Mouse (Mus musculus): ENCODE data around the gene Entpd1. TPM values are rescaled to one million over a fixed set of nuclear protein-coding genes. Genes with fewer than 3 reads are reported as not detected.

The Entpd1 gene
- total and polyA plus RNA-seq, 3 experiments, result 0.33 TPM; not detected in 2

DNA sequence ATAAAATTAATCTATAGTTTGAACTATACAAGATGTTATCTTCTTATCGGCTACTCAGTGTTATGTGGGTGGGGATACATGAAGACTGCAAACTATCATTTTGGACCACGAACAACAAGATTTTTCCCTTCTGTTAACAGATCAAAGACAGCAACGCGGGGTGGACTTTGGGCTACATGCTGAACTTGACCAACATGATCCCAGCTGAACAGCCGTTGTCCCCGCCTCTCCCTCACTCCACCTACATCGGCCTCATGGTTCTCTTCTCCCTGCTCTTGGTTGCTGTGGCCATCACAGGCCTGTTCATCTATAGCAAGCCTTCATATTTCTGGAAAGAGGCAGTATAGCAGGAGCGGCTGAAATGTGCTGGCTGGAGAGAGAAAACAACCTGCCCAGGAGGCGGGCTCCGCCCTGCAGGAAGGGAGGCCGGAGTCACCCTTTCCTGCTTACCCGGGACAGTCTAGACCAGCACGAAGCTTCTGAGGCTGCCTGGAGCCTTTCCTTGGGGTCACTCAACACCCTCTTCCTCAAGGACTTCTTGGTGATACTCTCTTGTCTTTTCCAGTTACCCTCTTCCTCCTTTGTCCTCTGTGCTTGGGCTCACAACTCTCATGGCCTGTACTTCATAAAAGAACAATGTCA lies 126.6 kb downstream of the Entpd1 start:
- no peaks in the 10 kb centered on the region for H3K36me3 ChIP-seq (replicated peaks)
- H3K4me3 ChIP-seq (ENCODE audit: low read depth, low read length), result no peak overlapping the region
- H3K27me3 ChIP-seq (ENCODE audit: insufficient read depth, low read length), result peaks cover 16% of the 10 kb centered on the region
- no peaks in the 10 kb centered on the region for H3K9me3 ChIP-seq (replicated peaks)
- TF ChIP-seq POLR2AphosphoS5 (IDR thresholded peaks at IDR 0.05; ENCODE audit: insufficient replicate concordance, low read depth, low read length), result no peak
- no peak for TF ChIP-seq TAL1 (conservative IDR thresholded peaks at IDR 0.05; ENCODE audit: low read depth, low read length)
- no peak for TF ChIP-seq CTCF (IDR thresholded peaks at IDR 0.05; ENCODE audit: low read depth, low read length)
- TF ChIP-seq GATA1 (IDR thresholded peaks at IDR 0.05; ENCODE audit: borderline replicate concordance, low read length), result no peak
- ATAC-seq (ENCODE audit: extremely low read depth, insufficient number of reproducible peaks, low FRiP score, poor library complexity, severe bottlenecking), result no peak
- DNase-seq (ENCODE audit: low spot score), result no peak
- H3K4me1 ChIP-seq (ENCODE audit: insufficient read depth, low read depth, low read length), result peaks cover 4% of the 10 kb centered on the region

DNA sequence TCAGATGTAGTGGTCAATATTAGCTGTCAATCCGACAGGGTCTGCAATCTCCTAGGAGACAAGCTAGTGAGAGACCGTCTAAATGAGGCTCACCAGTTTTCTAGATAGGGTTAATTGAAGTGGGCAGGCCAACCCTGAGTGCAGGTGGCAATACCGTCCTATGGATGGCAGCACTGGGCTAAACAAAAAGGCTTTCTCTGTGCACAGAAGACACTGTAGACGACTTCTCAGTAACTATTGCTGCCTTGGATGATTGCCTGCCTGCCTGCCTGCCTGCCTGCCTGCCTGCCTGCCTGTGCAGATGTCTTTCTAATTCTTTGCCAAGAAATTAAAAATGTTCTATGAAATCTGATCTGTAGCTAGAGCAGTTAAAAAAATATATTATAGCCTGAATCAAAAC lies 134.4 kb downstream of the Entpd1 start:
- Histone ChIP-seq H3K4me1 (ENCODE audit: insufficient read depth, low read depth, low read length) (no peaks in the 10 kb centered on the region; the same call in 1 of the 2 replicates), H3K27me3 (ENCODE audit: insufficient read depth, low read length) (peaks cover 23% of the 10 kb centered on the region), H3K4me3 (ENCODE audit: low read depth, low read length) (no peak overlapping the region), H3K36me3 (replicated peaks) (no peaks in the 10 kb centered on the region), H3K9me3 (replicated peaks) (no peaks in the 10 kb centered on the region)
- TF ChIP-seq TAL1 (conservative IDR thresholded peaks at IDR 0.05; ENCODE audit: low read depth, low read length) (no peak), GATA1 (IDR thresholded peaks at IDR 0.05; ENCODE audit: borderline replicate concordance, low read length) (no peak), CTCF (IDR thresholded peaks at IDR 0.05; ENCODE audit: low read depth, low read length) (no peak), GATA2 (IDR thresholded peaks at IDR 0.05; ENCODE audit: borderline replicate concordance, low read depth, low read length) (no peak), POLR2AphosphoS5 (IDR thresholded peaks at IDR 0.05; ENCODE audit: insufficient replicate concordance, low read depth, low read length) (no peak)
- ATAC-seq (ENCODE audit: extremely low read depth, insufficient number of reproducible peaks, low FRiP score, poor library complexity, severe bottlenecking), result no peak
- DNase-seq (ENCODE audit: low spot score), result no peak

DNA sequence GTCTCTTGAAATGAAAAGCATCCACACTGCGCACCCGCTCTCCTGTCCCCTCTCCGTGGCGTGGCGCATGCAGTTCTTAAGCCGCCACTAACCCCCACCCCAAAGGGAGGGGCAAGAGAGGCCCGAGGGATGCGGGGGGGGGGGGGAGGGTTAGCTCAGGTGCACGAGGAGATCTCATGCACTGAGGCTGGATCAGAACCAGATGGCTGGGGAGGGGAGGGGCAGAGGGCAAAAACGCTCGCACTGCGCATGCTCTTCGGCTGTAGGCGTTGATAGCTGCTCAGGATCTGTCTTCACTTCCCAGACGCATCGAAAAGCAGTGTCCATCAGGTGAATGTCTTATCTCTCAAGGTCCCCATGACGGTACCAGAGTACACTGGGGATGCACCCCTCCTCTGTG lies 136.4 kb downstream of the Entpd1 start, which contains the start of gene Cc2d2b:
Gene Cc2d2b (plus strand): TSS at position 195 of the 400 bp plus-strand sequence.
- Histone ChIP-seq H3K36me3 (replicated peaks) (no peaks in the 10 kb centered on the region), H3K4me1 (ENCODE audit: insufficient read depth, low read depth, low read length) (peaks cover 2% of the 10 kb centered on the region; the same call in 1 of the 2 replicates)
- DNase-seq (ENCODE audit: low spot score), result no peak

DNA sequence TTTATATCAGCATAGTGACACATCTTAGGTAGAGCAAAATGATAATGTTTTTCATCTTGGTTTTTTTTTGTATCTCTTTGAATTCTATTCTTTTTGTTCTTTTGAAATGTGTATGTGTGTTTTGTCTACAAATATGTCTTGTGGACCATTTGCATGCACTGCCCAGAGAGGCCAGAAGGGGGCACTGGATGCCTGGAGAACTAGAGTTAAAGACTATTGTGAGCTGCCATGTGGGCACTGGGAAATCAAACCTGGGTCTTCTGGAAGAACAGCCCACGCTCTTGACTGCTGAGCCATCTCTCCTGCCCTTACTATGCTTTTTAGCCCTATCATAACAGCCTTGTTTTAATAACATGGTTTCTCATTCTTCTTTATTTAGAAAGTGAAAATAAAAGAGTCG lies 142.1 kb downstream of the Entpd1 start:
- peak; percentile 22 for DNase-seq (ENCODE audit: low spot score)
- peaks cover 47% of the 10 kb centered on the region for H3K4me1 ChIP-seq (ENCODE audit: insufficient read depth, low read depth, low read length)
- no peak overlapping the region for H3K4me3 ChIP-seq (ENCODE audit: low read depth, low read length)
- ATAC-seq (ENCODE audit: extremely low read depth, insufficient number of reproducible peaks, low FRiP score, poor library complexity, severe bottlenecking), result peak; percentile 15; the same call in 1 of the 2 replicates
- no peaks in the 10 kb centered on the region for H3K9me3 ChIP-seq (replicated peaks)
- TF ChIP-seq GATA1 (IDR thresholded peaks at IDR 0.05; ENCODE audit: borderline replicate concordance, low read length), result no peak
- TF ChIP-seq GATA2 (IDR thresholded peaks at IDR 0.05; ENCODE audit: borderline replicate concordance, low read depth, low read length), result no peak
- TF ChIP-seq TAL1 (conservative IDR thresholded peaks at IDR 0.05; ENCODE audit: low read depth, low read length), result no peak
- 0 out of 2 replicates have a peak, but pooled peaks have one; percentile 43 for TF ChIP-seq CTCF (IDR thresholded peaks at IDR 0.05; ENCODE audit: low read depth, low read length)
- no peaks in the 10 kb centered on the region for H3K27me3 ChIP-seq (ENCODE audit: insufficient read depth, low read length)
- H3K36me3 ChIP-seq (replicated peaks), result no peaks in the 10 kb centered on the region

More for the DNA sequence above, 136.4 kb downstream of the Entpd1 start, which contains the start of gene Cc2d2b:
- peaks cover 16% of the 10 kb centered on the region for H3K27me3 ChIP-seq (ENCODE audit: insufficient read depth, low read length)
- no peak for TF ChIP-seq CTCF (IDR thresholded peaks at IDR 0.05; ENCODE audit: low read depth, low read length)
- no peak for ATAC-seq (ENCODE audit: extremely low read depth, insufficient number of reproducible peaks, low FRiP score, poor library complexity, severe bottlenecking)
- no peaks in the 10 kb centered on the region for H3K9me3 ChIP-seq (replicated peaks)
- H3K4me3 ChIP-seq (ENCODE audit: low read depth, low read length), result no peak within 1 kb of the TSS

- H3K36me3 ChIP-seq (replicated peaks), result no peaks in the 10 kb centered on the region
- no peaks in the 10 kb centered on the region for H3K9me3 ChIP-seq (replicated peaks)
- ATAC-seq (ENCODE audit: extremely low read depth, insufficient number of reproducible peaks, low FRiP score, poor library complexity, severe bottlenecking) (no peak), DNase-seq (ENCODE audit: low spot score) (no peak)
- peaks cover 65% of the 10 kb centered on the region for H3K4me1 ChIP-seq (ENCODE audit: insufficient read depth, low read depth, low read length)
- no peaks in the 10 kb centered on the region for H3K27me3 ChIP-seq (ENCODE audit: insufficient read depth, low read length)
- no peak for TF ChIP-seq GATA1 (IDR thresholded peaks at IDR 0.05; ENCODE audit: borderline replicate concordance, low read length)
- H3K4me3 ChIP-seq (ENCODE audit: low read depth, low read length), result no peak overlapping the region
Measured at GRCm38 (mm10) chr19:40760071-40760470, 147.9 kb downstream of the Entpd1 start.

DNA sequence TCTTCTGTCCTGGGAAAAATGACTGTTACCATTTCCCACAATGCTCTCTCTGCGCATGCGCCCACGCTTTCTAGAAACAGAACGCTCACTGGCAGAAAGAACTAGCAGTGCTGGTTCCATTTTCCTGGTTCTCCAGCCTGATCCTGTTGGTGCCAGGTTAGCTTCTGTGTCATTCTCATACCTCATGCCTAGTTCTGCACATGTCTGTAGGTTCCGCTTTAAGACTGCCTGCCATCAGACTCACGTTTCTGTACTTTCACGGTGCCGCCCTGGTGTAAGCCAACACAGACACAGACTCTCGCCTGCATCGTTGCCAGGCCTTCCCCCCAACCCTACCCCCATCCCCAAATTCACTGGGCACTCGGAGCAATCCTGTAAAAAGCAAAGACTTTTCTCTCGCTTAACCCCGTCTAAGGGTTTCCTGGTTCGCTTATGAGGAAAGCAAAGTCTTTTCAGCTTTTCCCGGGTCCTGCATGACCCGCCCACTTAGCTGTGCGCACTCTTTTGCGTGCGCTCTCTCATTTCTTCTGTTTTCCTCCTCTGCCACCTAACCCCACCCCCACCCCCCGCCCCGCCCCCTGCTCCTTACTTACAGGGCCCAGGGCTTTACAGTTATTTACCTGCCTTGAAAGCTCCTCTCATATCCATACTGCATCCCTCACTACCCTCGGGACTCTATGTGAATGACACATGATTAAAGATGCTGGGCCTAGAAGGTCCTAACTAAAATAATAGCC lies 150.0 kb downstream of the Entpd1 start:
- DNase-seq (ENCODE audit: low spot score) (no peak), ATAC-seq (ENCODE audit: extremely low read depth, insufficient number of reproducible peaks, low FRiP score, poor library complexity, severe bottlenecking) (no peak)
- Histone ChIP-seq H3K4me1 (ENCODE audit: insufficient read depth, low read depth, low read length) (peaks cover 49% of the 10 kb centered on the region), H3K4me3 (ENCODE audit: low read depth, low read length) (no peak overlapping the region), H3K27me3 (ENCODE audit: insufficient read depth, low read length) (no peaks in the 10 kb centered on the region), H3K36me3 (replicated peaks) (no peaks in the 10 kb centered on the region), H3K9me3 (replicated peaks) (no peaks in the 10 kb centered on the region)
- TF ChIP-seq POLR2AphosphoS5 (IDR thresholded peaks at IDR 0.05; ENCODE audit: insufficient replicate concordance, low read depth, low read length), result no peak
- TF ChIP-seq TAL1 (conservative IDR thresholded peaks at IDR 0.05; ENCODE audit: low read depth, low read length), result no peak
- no peak for TF ChIP-seq GATA2 (IDR thresholded peaks at IDR 0.05; ENCODE audit: borderline replicate concordance, low read depth, low read length)
- TF ChIP-seq GATA1 (IDR thresholded peaks at IDR 0.05; ENCODE audit: borderline replicate concordance, low read length), result no peak
- no peak for TF ChIP-seq CTCF (IDR thresholded peaks at IDR 0.05; ENCODE audit: low read depth, low read length)

Measured in G1E (cell line).